Mouse (Mus musculus): ENCODE results near the gene Dock4. TPM values are rescaled to one million over a fixed set of nuclear protein-coding genes. Genes with fewer than 3 reads are reported as not detected.

Gene Dock4
- total and polyA plus RNA-seq, 3 experiments: 0.26 to 0.67 (median 0.38) TPM

GRCm38 (mm10) chr12:40842991-40843390 is 397.2 kb downstream of the Dock4 start:
- DNase-seq (ENCODE audit: extremely low read depth): no peak
- in situ Hi-C loops (cut with MboI; ENCODE audit: low pct_ligation_motif_present, low pct_unique_long_range_greater_than_20kb, low sequenced_read_pairs) (loop anchor here (5.0 to 25.0 kb wide), 3 partner anchors 254 to 644 kb away; partner anchors contain the start of gene Lrrn3), dilution Hi-C loops (cut with MboI; ENCODE audit: extremely low pct_ligation_motif_present, extremely low pct_unique_long_range_greater_than_20kb, low sequenced_read_pairs) (no loop called here)
- Histone ChIP-seq H3K4me1 (ENCODE audit: control insufficient read depth in 1 of 2, insufficient read depth in 2 of 2) (peaks cover 0 to 12% of the 10 kb centered on the region in 2 experiments; a peak in 2 of 4 replicates), H3K9ac (ENCODE audit: insufficient read depth, low read depth) (no peak overlapping the region), H3K27ac (ENCODE audit: insufficient read depth, low read depth) (no peak overlapping the region), H3K36me3 (replicated peaks in 1 of 2; ENCODE audit: control insufficient read depth in 1 of 2, insufficient read depth in 1 of 2, low read length in 1 of 2) (no peaks in the 10 kb centered on the region), H3K27me3 (replicated peaks) (no peaks in the 10 kb centered on the region), H3K79me2 (replicated peaks; ENCODE audit: control insufficient read depth, extremely low read depth, insufficient read depth, poor library complexity, severe bottlenecking) (no peaks in the 10 kb centered on the region), H3K9me3 (replicated peaks; ENCODE audit: low read length) (no peaks in the 10 kb centered on the region), H3K4me2 (ENCODE audit: insufficient read depth, low read depth, poor library complexity, severe bottlenecking) (no peak overlapping the region), H3K4me3 (replicated peaks in 1 of 3; ENCODE audit: low read depth in 2 of 3, low read length in 2 of 3, poor library complexity in 1 of 3) (no peak overlapping the region)
- TF ChIP-seq MYC (IDR thresholded peaks at IDR 0.05; ENCODE audit: low read depth, low read length) (no peak), ETS1 (conservative IDR thresholded peaks at IDR 0.05; ENCODE audit: low read depth, low read length) (no peak), NELFE (IDR thresholded peaks at IDR 0.05; ENCODE audit: low read depth, low read length) (no peak), EP300 (IDR thresholded peaks at IDR 0.05; ENCODE audit: low read length) (no peak), KAT2A (IDR thresholded peaks at IDR 0.05; ENCODE audit: insufficient replicate concordance, low read length) (no peak), PAX5 (IDR thresholded peaks at IDR 0.05; ENCODE audit: low read length) (no peak)

- dilution Hi-C loops (cut with MboI; ENCODE audit: extremely low pct_ligation_motif_present, extremely low pct_unique_long_range_greater_than_20kb, low sequenced_read_pairs): no loop called here
- DNase-seq (ENCODE audit: extremely low read depth): no peak
- H3K9ac ChIP-seq (ENCODE audit: insufficient read depth, low read depth): no peak overlapping the region
- peaks cover 0 to 12% of the 10 kb centered on the region in 2 experiments; a peak in 2 of 4 replicates for H3K4me1 ChIP-seq (ENCODE audit: control insufficient read depth in 1 of 2, insufficient read depth in 2 of 2)
- in situ Hi-C loops (cut with MboI; ENCODE audit: low pct_ligation_motif_present, low pct_unique_long_range_greater_than_20kb, low sequenced_read_pairs): loop anchor here (5.0 to 25.0 kb wide), 3 partner anchors 254 to 644 kb away; partner anchors contain the start of gene Lrrn3
- no peaks in the 10 kb centered on the region for H3K79me2 ChIP-seq (replicated peaks; ENCODE audit: control insufficient read depth, extremely low read depth, insufficient read depth, poor library complexity, severe bottlenecking)
- TF ChIP-seq NRF1 (IDR thresholded peaks at IDR 0.05; ENCODE audit: low read depth, low read length) (no peak), E2F4 (IDR thresholded peaks at IDR 0.05; ENCODE audit: insufficient replicate concordance, low read depth, low read length) (no peak), CTCF (conservative IDR thresholded peaks at IDR 0.05 in 1 of 2, IDR thresholded peaks at IDR 0.05 in 1 of 2; ENCODE audit: low read depth in 2 of 2, low read length in 2 of 2) (no peak), ZKSCAN1 (IDR thresholded peaks at IDR 0.05; ENCODE audit: borderline replicate concordance, low read depth, low read length) (no peak), SMC3 (IDR thresholded peaks at IDR 0.05; ENCODE audit: low read depth, low read length) (no peak), SIN3A (IDR thresholded peaks at IDR 0.05; ENCODE audit: low read length) (no peak), PAX5 (IDR thresholded peaks at IDR 0.05; ENCODE audit: low read length) (no peak), MAFK (IDR thresholded peaks at IDR 0.05; ENCODE audit: insufficient replicate concordance, low read length) (no peak), MEF2A (IDR thresholded peaks at IDR 0.05; ENCODE audit: borderline replicate concordance, low read depth, low read length) (no peak), HCFC1 (IDR thresholded peaks at IDR 0.05; ENCODE audit: low read depth, low read length) (no peak), USF1 (IDR thresholded peaks at IDR 0.05; ENCODE audit: low read depth, low read length) (no peak), ZMIZ1 (IDR thresholded peaks at IDR 0.05; ENCODE audit: low read depth, low read length) (no peak), KAT2A (IDR thresholded peaks at IDR 0.05; ENCODE audit: insufficient replicate concordance, low read length) (no peak), ETS1 (conservative IDR thresholded peaks at IDR 0.05; ENCODE audit: low read depth, low read length) (no peak)
- H3K27me3 ChIP-seq (replicated peaks): no peaks in the 10 kb centered on the region
- H3K4me3 ChIP-seq (replicated peaks in 1 of 3; ENCODE audit: low read depth in 2 of 3, low read length in 2 of 3, poor library complexity in 1 of 3): no peak overlapping the region
- no peak overlapping the region for H3K27ac ChIP-seq (ENCODE audit: insufficient read depth, low read depth)
- no peaks in the 10 kb centered on the region for H3K9me3 ChIP-seq (replicated peaks; ENCODE audit: low read length)
- no peaks in the 10 kb centered on the region for H3K36me3 ChIP-seq (replicated peaks in 1 of 2; ENCODE audit: control insufficient read depth in 1 of 2, insufficient read depth in 1 of 2, low read length in 1 of 2)
- H3K4me2 ChIP-seq (ENCODE audit: insufficient read depth, low read depth, poor library complexity, severe bottlenecking): no peak overlapping the region
These were observed 397.8 kb downstream of the Dock4 start for GRCm38 (mm10) chr12:40843474-40844080.

Measured in CH12.LX (cell line).